Mouse (Mus musculus): ENCODE data around the gene Cfap157. TPM values are rescaled to one million over a fixed set of nuclear protein-coding genes. Genes with fewer than 3 reads are reported as not detected.

Cfap157 gene
- polyA plus RNA-seq (2012), result not detected in 2 replicates

- H3K4me3 ChIP-seq (replicated peaks), result no peak within 1 kb of the TSS
- no peaks in the 10 kb centered on the region for H3K36me3 ChIP-seq (ENCODE audit: control insufficient read depth)
- no peaks in the 10 kb centered on the region for H3K9me3 ChIP-seq (ENCODE audit: control insufficient read depth, low read length)
- H3K4me1 ChIP-seq (ENCODE audit: control insufficient read depth), result peaks cover 2% of the 10 kb centered on the region; the same call in 1 of the 2 replicates
- H3K27me3 ChIP-seq (ENCODE audit: control insufficient read depth), result no peaks in the 10 kb centered on the region
- no peak for TF ChIP-seq TAL1 (IDR thresholded peaks at IDR 0.05; ENCODE audit: low read length)
- TF ChIP-seq GATA1 (IDR thresholded peaks at IDR 0.05; ENCODE audit: low read length), result no peak
Observed at GRCm38 (mm10) chr2:32784048-32784681, at the start of gene Cfap157. TSS of gene Cfap157 (minus strand) at chr2:32784428.

- H3K27me3 ChIP-seq (ENCODE audit: control insufficient read depth), result no peaks in the 10 kb centered on the region
- H3K9me3 ChIP-seq (ENCODE audit: control insufficient read depth, low read length), result no peaks in the 10 kb centered on the region
- TF ChIP-seq TAL1 (IDR thresholded peaks at IDR 0.05; ENCODE audit: low read length) (no peak), GATA1 (IDR thresholded peaks at IDR 0.05; ENCODE audit: low read length) (no peak)
- H3K4me3 ChIP-seq (replicated peaks), result no peak overlapping the region
- H3K36me3 ChIP-seq (ENCODE audit: control insufficient read depth), result no peaks in the 10 kb centered on the region
- peaks cover 2% of the 10 kb centered on the region; the same call in 1 of the 2 replicates for H3K4me1 ChIP-seq (ENCODE audit: control insufficient read depth)
Observed at GRCm38 (mm10) chr2:32828979-32829676, 44.9 kb upstream of the Cfap157 start.

- H3K4me3 ChIP-seq (replicated peaks), result no peak overlapping the region
- peaks cover 5% of the 10 kb centered on the region; the same call in 1 of the 2 replicates for H3K4me1 ChIP-seq (ENCODE audit: control insufficient read depth)
- no peaks in the 10 kb centered on the region for H3K9me3 ChIP-seq (ENCODE audit: control insufficient read depth, low read length)
- H3K36me3 ChIP-seq (ENCODE audit: control insufficient read depth), result no peaks in the 10 kb centered on the region
- no peaks in the 10 kb centered on the region for H3K27me3 ChIP-seq (ENCODE audit: control insufficient read depth)
- TF ChIP-seq GATA1 (IDR thresholded peaks at IDR 0.05; ENCODE audit: low read length) (no peak), TAL1 (IDR thresholded peaks at IDR 0.05; ENCODE audit: low read length) (no peak)
Observed at GRCm38 (mm10) chr2:32825796-32826195, 41.6 kb upstream of the Cfap157 start.

GRCm38 (mm10) chr2:32824778-32825177 lies 40.5 kb upstream of the Cfap157 start:
- no peaks in the 10 kb centered on the region for H3K36me3 ChIP-seq (ENCODE audit: control insufficient read depth)
- no peak overlapping the region for H3K4me3 ChIP-seq (replicated peaks)
- H3K4me1 ChIP-seq (ENCODE audit: control insufficient read depth), result peaks cover 5% of the 10 kb centered on the region; the same call in 1 of the 2 replicates
- TF ChIP-seq TAL1 (IDR thresholded peaks at IDR 0.05; ENCODE audit: low read length), result no peak
- TF ChIP-seq GATA1 (IDR thresholded peaks at IDR 0.05; ENCODE audit: low read length), result no peak
- H3K27me3 ChIP-seq (ENCODE audit: control insufficient read depth), result no peaks in the 10 kb centered on the region
- H3K9me3 ChIP-seq (ENCODE audit: control insufficient read depth, low read length), result no peaks in the 10 kb centered on the region

DNA sequence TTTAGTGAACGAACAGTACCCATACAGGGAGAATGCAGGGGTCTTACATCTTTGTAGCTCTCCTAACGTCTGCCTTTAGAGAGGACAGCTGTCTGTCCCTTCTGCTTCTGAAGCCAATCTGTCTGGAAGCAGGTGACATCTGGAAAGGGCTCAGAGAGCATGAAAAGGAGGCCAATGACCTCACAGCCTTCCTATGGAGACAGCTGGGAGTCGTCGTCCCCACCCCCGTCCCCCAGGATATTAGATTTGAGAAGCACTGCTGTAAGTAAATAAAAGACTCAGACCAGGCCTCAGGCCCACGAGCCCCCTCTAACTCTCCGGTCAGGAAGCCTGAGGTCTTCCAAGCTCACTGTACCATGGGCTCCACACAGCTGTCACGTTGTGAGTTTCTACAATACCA lies 40.0 kb upstream of the Cfap157 start:
- TF ChIP-seq TAL1 (IDR thresholded peaks at IDR 0.05; ENCODE audit: low read length), result no peak
- TF ChIP-seq GATA1 (IDR thresholded peaks at IDR 0.05; ENCODE audit: low read length), result no peak
- no peaks in the 10 kb centered on the region for H3K27me3 ChIP-seq (ENCODE audit: control insufficient read depth)
- no peaks in the 10 kb centered on the region for H3K9me3 ChIP-seq (ENCODE audit: control insufficient read depth, low read length)
- H3K36me3 ChIP-seq (ENCODE audit: control insufficient read depth), result no peaks in the 10 kb centered on the region
- peaks cover 5% of the 10 kb centered on the region; the same call in 1 of the 2 replicates for H3K4me1 ChIP-seq (ENCODE audit: control insufficient read depth)
- H3K4me3 ChIP-seq (replicated peaks), result no peak overlapping the region

- H3K9me3 ChIP-seq (ENCODE audit: control insufficient read depth, low read length), result no peaks in the 10 kb centered on the region
- TF ChIP-seq TAL1 (IDR thresholded peaks at IDR 0.05; ENCODE audit: low read length) (no peak), GATA1 (IDR thresholded peaks at IDR 0.05; ENCODE audit: low read length) (no peak)
- H3K4me3 ChIP-seq (replicated peaks), result no peak overlapping the region
- H3K27me3 ChIP-seq (ENCODE audit: control insufficient read depth), result no peaks in the 10 kb centered on the region
- H3K36me3 ChIP-seq (ENCODE audit: control insufficient read depth), result no peaks in the 10 kb centered on the region
- H3K4me1 ChIP-seq (ENCODE audit: control insufficient read depth), result peaks cover 3% of the 10 kb centered on the region; the same call in 1 of the 2 replicates
Observed at GRCm38 (mm10) chr2:32823579-32824154, 39.4 kb upstream of the Cfap157 start.

GRCm38 (mm10) chr2:32823153-32823552 lies 38.9 kb upstream of the Cfap157 start:
- Histone ChIP-seq H3K4me1 (ENCODE audit: control insufficient read depth) (peaks cover 3% of the 10 kb centered on the region; the same call in 1 of the 2 replicates), H3K27me3 (ENCODE audit: control insufficient read depth) (no peaks in the 10 kb centered on the region), H3K4me3 (replicated peaks) (no peak overlapping the region), H3K9me3 (ENCODE audit: control insufficient read depth, low read length) (no peaks in the 10 kb centered on the region), H3K36me3 (ENCODE audit: control insufficient read depth) (no peaks in the 10 kb centered on the region)
- TF ChIP-seq GATA1 (IDR thresholded peaks at IDR 0.05; ENCODE audit: low read length) (no peak), TAL1 (IDR thresholded peaks at IDR 0.05; ENCODE audit: low read length) (no peak)

DNA sequence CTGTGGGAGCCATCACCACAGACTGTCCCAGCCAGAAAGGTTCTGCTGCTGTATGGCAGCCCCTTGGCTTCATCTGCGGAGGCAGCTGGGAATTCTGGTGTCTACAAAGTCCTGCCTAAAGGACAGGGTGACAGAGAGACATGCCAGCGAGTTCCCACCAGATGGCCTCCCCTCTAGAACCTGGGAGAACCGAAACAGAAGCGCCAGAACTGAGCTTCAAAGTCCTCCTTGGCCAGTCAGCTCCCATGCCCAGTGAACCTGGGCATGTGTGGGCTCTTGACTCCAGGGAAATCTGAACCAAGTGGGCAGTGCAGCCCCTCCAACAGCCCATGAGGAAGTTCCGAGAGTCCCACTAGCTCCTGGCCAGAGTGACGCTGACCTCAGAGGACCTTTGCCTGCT lies 38.4 kb upstream of the Cfap157 start:
- Histone ChIP-seq H3K4me1 (ENCODE audit: control insufficient read depth) (peaks cover 3% of the 10 kb centered on the region; the same call in 1 of the 2 replicates), H3K9me3 (ENCODE audit: control insufficient read depth, low read length) (no peaks in the 10 kb centered on the region), H3K36me3 (ENCODE audit: control insufficient read depth) (no peaks in the 10 kb centered on the region), H3K4me3 (replicated peaks) (no peak overlapping the region), H3K27me3 (ENCODE audit: control insufficient read depth) (no peaks in the 10 kb centered on the region)
- TF ChIP-seq GATA1 (IDR thresholded peaks at IDR 0.05; ENCODE audit: low read length) (no peak), TAL1 (IDR thresholded peaks at IDR 0.05; ENCODE audit: low read length) (no peak)

Data from erythroblast, embryonic 14.5 days (primary cell).